Mouse (Mus musculus) thymus, adult 2 months (tissue): Measurements from ENCODE around the gene Nt5dc1. TPM values are rescaled to one million over a fixed set of nuclear protein-coding genes. Genes with fewer than 3 reads are reported as not detected.

Experiments
- DNase-seq: peaks from one replicate; pipeline ENCODE4 v3.0.0; 2021
- H3K27ac ChIP-seq: fragments of 200-500 bp; 2 replicates; pipeline ENCODE4 v1.5.1; 2012; ENCODE audit warnings: low read length, control low read depth; ENCODE audit not compliant: control insufficient read depth, insufficient read depth
- H3K27me3 ChIP-seq: fragments of 200-500 bp; 2 replicates; pipeline ENCODE4 v1.6.1; 2012; ENCODE audit warnings: mild to moderate bottlenecking, low read length, moderate library complexity, mixed read lengths; ENCODE audit not compliant: control insufficient read depth, insufficient read depth
- H3K36me3 ChIP-seq: fragments of 200-500 bp; 2 replicates; pipeline ENCODE4 v1.6.1; 2012; ENCODE audit warnings: mild to moderate bottlenecking, low read length, moderate library complexity; ENCODE audit not compliant: control insufficient read depth, insufficient read depth
- H3K4me1 ChIP-seq: fragments of 200-500 bp; replicated peaks from 2 replicates; pipeline ENCODE4 v1.6.1; 2012; ENCODE audit warnings: low read length; ENCODE audit not compliant: control insufficient read depth, insufficient read depth
- H3K4me3 ChIP-seq: fragments of 200-500 bp; 2 replicates; pipeline ENCODE4 v1.5.1; 2012; ENCODE audit warnings: mild to moderate bottlenecking, low read length, control low read depth, moderate library complexity; ENCODE audit not compliant: control insufficient read depth, insufficient read depth
- CTCF ChIP-seq: fragments of 200-500 bp; IDR thresholded peaks from 2 replicates; pipeline ENCODE4 v1.5.1; 2012; ENCODE audit warnings: mild to moderate bottlenecking, control low read depth, low read length, moderate library complexity, borderline replicate concordance; ENCODE audit not compliant: control insufficient read depth, poor library complexity, insufficient read depth; ENCODE audit errors: extremely low read depth
- POLR2A ChIP-seq: fragments of 200-500 bp; IDR thresholded peaks from 2 replicates; pipeline ENCODE4 v1.6.1; 2012; ENCODE audit warnings: mild to moderate bottlenecking, low read length, control low read depth, moderate library complexity; ENCODE audit not compliant: control insufficient read depth, poor library complexity, insufficient read depth; ENCODE audit errors: extremely low read depth
- WGBS: fragments of 180-500 bp; shearing (Covaris S2); methylation state at CpG from one replicate; pipeline ENCODE4 v1.1.7; 2018; 5-methylcytosine and 5-hydroxymethylcytosine counted together
- polyA plus RNA-seq: library from polyadenylated mRNA; depleted of rRNA; stranded (reverse); fragments of >200 nt; gene quantifications from 2 replicates; pipeline ENCODE4 v1.2.3, GENCODE M21; 2012; rRNA removed

Gene Nt5dc1
- polyA plus RNA-seq, 1 experiment = 9.4 TPM

DNA sequence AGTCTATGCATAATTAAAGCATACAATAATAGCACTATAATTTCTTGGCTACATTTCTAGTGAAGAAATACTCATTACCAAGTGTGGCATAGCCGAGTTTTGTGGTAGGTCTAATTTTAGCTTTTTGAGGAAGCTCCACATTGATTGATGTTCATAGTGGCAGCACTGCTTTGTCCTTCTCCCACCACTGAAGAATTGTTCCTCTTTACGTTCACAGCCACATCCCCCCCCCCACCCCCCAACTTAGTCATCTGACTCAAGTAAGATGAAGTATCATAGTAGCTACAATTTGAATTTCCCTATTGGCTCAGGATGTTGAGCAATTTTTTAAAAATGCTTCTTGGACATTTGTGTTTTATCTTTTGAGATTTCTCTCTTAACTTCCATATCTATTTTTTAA is 168.8 kb downstream of the Nt5dc1 start:
- 6% methylated on average over 2 of the region's 2 CpGs for WGBS
- no peaks in the 10 kb centered on the region for H3K27me3 ChIP-seq
- H3K4me3 ChIP-seq = no peak overlapping the region
- DNase-seq = no peak
- no peak overlapping the region for H3K27ac ChIP-seq
- no peak for TF ChIP-seq POLR2A
- TF ChIP-seq CTCF = no peak
- H3K36me3 ChIP-seq = no peaks in the 10 kb centered on the region
- H3K4me1 ChIP-seq = no peaks in the 10 kb centered on the region

DNA sequence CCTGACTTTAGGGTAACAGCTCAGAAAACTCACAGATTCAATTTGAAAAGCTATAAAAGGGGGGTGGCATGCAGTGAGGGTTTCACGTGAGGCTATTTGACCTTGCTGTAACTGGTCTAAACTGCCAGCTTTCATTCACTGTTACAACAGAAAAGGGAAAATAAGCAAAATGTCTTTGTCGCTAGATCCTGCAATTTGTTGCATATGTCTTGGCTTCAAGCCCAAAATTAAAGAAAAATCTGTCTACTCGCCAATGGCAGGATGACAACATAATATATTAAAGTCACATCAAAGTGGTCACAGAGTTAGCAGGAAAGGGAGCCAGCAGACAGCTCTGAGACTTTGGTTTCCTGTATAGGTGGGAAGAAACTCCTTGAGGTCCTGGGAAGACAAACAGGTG is 170.6 kb downstream of the Nt5dc1 start:
- Histone ChIP-seq H3K36me3 (no peaks in the 10 kb centered on the region), H3K27ac (no peak overlapping the region), H3K4me1 (no peaks in the 10 kb centered on the region), H3K27me3 (no peaks in the 10 kb centered on the region), H3K4me3 (no peak overlapping the region)
- TF ChIP-seq POLR2A (no peak), CTCF (no peak)
- WGBS = 20% methylated on average over 3 of the region's 3 CpGs
- DNase-seq = no peak

DNA sequence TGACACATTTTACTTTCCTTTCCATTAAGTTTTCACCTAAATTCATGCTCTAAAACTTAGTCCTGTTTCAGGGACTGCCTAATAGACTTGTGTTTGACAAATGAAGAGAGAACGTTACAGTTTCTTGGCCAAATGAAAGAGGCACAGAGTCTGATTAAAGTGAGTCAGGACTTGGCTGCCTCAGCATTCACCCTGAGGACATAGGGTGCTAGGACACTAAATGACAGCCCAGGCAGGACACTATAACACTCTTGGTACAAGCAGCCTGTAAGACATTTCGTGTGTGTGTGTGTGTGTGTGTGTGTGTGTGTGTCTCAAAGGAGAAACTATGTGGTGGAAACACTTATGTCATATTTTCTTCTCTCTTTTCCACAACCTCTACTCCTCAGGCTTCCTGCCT is 172.2 kb downstream of the Nt5dc1 start:
- no peak for DNase-seq

DNA sequence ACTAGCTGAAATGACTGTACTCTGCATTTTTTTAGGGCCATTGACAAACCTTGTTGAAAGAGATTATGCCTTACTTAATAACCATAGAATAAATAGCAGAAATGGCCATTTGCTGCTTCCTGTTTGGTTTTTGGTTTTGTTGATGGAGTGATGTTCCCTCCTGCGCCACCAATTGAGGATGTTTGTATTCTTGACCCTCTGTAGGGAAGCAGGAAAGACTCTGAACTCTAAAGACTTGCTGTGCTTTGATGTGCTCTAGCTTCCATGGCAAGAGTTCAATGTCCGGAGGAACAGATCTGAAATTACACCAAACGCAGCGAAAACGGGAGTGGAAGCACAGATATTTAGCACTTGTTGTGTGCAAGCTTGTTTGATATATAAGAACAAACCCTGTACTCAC is 173.6 kb downstream of the Nt5dc1 start:
- H3K27ac ChIP-seq = no peak overlapping the region
- H3K27me3 ChIP-seq = no peaks in the 10 kb centered on the region
- H3K36me3 ChIP-seq = no peaks in the 10 kb centered on the region
- 93% methylated on average over 5 of the region's 5 CpGs for WGBS
- no peak for TF ChIP-seq CTCF
- TF ChIP-seq POLR2A = no peak
- H3K4me1 ChIP-seq = no peaks in the 10 kb centered on the region
- no peak overlapping the region for H3K4me3 ChIP-seq
- no peak for DNase-seq

More for the DNA sequence above, 172.2 kb downstream of the Nt5dc1 start:
- WGBS = 69% methylated on average over 2 of the region's 2 CpGs
- TF ChIP-seq CTCF = no peak
- TF ChIP-seq POLR2A = no peak
- Histone ChIP-seq H3K36me3 (no peaks in the 10 kb centered on the region), H3K4me3 (no peak overlapping the region), H3K27ac (no peak overlapping the region), H3K27me3 (no peaks in the 10 kb centered on the region), H3K4me1 (no peaks in the 10 kb centered on the region)

DNA sequence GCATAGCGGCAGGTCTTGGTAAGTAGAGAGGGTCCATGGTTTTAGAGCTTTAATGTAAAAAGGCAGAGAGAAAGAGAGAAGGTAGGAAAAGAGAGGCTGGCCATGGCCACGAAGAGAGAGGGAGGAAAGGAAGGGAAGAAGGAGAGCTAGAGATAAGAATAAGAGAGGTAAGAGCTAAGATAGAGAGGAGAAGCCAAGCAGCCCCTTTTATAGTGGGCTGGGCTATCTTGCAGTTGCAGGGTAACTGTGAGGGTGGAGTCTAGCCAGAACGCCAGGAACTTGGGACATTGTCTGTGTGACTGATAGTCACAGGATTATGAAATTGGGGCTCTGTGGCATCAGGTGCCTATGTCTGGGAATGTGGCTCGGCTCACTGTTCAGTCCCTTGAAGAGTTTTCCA is 179.8 kb downstream of the Nt5dc1 start:
- 87% methylated on average over 4 of the region's 4 CpGs for WGBS
- H3K27ac ChIP-seq = no peak overlapping the region
- H3K27me3 ChIP-seq = no peaks in the 10 kb centered on the region
- peaks cover 5% of the 10 kb centered on the region; the same call in 1 of the 2 replicates for H3K4me1 ChIP-seq
- TF ChIP-seq CTCF (no peak), POLR2A (no peak)
- H3K4me3 ChIP-seq = no peak overlapping the region
- DNase-seq = no peak
- H3K36me3 ChIP-seq = no peaks in the 10 kb centered on the region

Other genes with a start within 250 kb of the Nt5dc1 start
- 6.3 and 7.5 TPM in 2 replicates for gene Dse, start 210.8 kb downstream of the Nt5dc1 start, polyA plus RNA-seq
- gene Tspyl1, start 136.4 kb downstream of the Nt5dc1 start, polyA plus RNA-seq = 42.0 and 42.2 TPM in 2 replicates
- 24.4 and 29.5 TPM in 2 replicates for gene Tspyl4, start 121.1 kb downstream of the Nt5dc1 start, polyA plus RNA-seq
- 0.19 and 0.44 TPM in 2 replicates for gene Col10a1, start 28.6 kb downstream of the Nt5dc1 start, polyA plus RNA-seq
- gene Frk, start 64.8 kb upstream of the Nt5dc1 start, polyA plus RNA-seq = 0.27 and 0.32 TPM in 2 replicates